Mouse (Mus musculus): ENCODE measurements at regions not wholly inside any gene's neighbourhood (a gene's known extent, or its start where the extent isn't known, plus 50 kb on each side); places are given as distances from the start of the nearest gene placed in this dataset.
A peak's percentile ranks its signal among the peaks of the same experiment; 100 is the strongest.

DNA sequence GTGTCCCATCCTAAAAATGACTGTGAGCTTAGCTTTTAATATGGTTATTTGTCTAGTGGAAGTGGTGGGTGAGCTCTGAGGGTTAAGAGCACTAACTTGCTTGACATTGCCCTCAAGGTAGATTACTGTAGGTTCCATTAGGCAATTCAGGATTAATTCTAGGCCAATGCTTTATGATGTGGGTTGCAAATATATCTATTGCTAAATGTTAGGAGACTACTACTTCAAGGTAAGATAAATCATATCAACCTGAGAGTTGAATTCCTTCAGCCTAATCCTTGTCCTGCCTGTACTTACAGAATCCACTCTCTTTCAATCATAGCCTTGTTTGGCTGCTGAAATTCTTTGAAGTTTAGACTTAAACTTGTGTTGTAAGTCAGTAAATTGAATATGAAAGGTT, 501.2 kb upstream of the Pappa start:
- Histone ChIP-seq H3K36me3 (no peaks in the 10 kb centered on the region), H3K4me2 (replicated peaks) (no peak overlapping the region), H3K27me3 (no peaks in the 10 kb centered on the region), H3K4me3 (replicated peaks) (no peak overlapping the region), H3K9me3 (replicated peaks) (no peaks in the 10 kb centered on the region), H3K27ac (replicated peaks) (no peak overlapping the region), H3K9ac (no peak overlapping the region), H3K4me1 (no peaks in the 10 kb centered on the region)
- no peak for ATAC-seq (ENCODE audit: insufficient number of reproducible peaks, low FRiP score, low TSS enrichment, low read depth)

DNA sequence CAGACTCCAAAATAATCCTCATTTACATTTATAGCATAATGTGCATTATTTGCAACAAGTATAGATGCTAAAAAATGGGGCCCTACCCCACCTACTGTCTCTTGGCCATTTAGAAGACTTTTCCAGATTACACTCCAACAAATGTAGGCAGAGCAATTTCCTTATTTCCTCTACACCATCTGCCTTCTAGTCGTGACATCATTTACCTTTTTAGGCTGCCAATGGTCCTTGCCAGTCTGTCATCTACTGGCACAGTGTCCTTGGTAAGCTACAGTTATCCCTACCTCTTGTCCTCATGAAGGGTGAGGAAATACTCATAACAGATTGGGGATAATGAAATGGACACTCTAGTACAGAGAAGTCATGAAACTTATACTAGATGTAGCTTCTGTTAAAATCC, 491.8 kb upstream of the Pappa start:
- Histone ChIP-seq H3K4me2 (replicated peaks) (no peak overlapping the region), H3K9ac (no peak overlapping the region), H3K36me3 (no peaks in the 10 kb centered on the region), H3K27me3 (no peaks in the 10 kb centered on the region), H3K27ac (replicated peaks) (no peak overlapping the region), H3K9me3 (replicated peaks) (no peaks in the 10 kb centered on the region), H3K4me1 (no peaks in the 10 kb centered on the region), H3K4me3 (replicated peaks) (no peak overlapping the region)
- no peak for ATAC-seq (ENCODE audit: insufficient number of reproducible peaks, low FRiP score, low TSS enrichment, low read depth)
- 67% methylated on average over 1 of the region's 1 CpGs for WGBS

DNA sequence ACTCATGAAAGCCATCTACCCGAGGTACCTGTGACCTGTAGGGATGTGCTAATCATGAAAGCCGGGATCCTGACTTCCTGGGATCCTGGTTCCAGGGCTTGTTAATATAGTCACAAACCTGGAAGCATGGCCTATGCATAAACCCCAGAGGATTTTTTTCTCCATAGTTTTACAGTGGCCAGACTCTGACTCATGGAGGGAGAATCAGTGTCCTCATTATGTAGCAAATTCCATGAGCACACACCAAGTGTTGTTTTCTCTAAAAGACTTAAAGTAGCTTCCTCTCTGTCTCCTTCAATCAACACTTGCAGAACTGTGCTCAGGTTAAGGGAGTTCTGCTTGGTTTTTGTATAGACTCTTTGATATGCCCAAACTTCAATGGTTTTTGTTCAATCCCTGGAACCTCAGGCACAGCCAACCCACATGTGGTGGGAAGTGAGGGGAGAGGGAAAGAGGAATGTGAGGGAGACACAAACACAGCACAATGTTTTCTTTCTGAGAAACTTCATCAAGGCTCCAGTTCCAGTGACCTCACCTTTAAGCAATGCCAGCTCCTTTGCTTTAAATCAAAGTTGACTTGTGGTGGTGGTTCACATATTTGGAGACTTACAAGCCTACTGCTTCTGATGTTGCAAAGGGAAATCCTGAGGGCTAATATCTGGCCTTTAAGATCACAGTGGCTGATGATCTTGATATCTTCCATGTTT, 488.6 kb upstream of the Pappa start:
- Histone ChIP-seq H3K4me2 (replicated peaks) (no peak overlapping the region), H3K4me3 (replicated peaks) (no peak overlapping the region), H3K9ac (no peak overlapping the region), H3K27me3 (no peaks in the 10 kb centered on the region), H3K4me1 (no peaks in the 10 kb centered on the region), H3K27ac (replicated peaks) (no peak overlapping the region), H3K36me3 (no peaks in the 10 kb centered on the region), H3K9me3 (replicated peaks) (no peaks in the 10 kb centered on the region)
- WGBS, result 76% methylated on average over 2 of the region's 2 CpGs
- ATAC-seq (ENCODE audit: insufficient number of reproducible peaks, low FRiP score, low TSS enrichment, low read depth), result no peak

DNA sequence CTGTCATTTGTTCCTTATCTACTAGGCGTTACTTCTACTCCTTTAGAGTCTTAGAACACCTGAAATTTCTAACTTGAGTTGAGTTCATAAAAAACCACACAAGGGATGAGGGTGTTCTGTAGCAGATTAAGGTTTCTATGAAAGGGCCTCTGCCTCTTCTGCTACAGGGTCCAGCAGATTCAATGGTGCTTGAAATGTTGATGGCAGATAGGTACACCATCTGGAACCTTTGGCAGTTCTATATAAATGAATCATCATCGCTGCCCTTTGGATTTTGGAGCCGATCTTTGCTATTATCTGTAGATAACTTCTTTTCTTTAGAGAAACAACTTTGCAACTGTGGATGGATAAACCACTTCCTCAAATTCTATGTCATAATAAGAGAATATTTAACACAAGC, 483.9 kb upstream of the Pappa start:
- Histone ChIP-seq H3K27ac (replicated peaks) (no peak overlapping the region), H3K4me1 (no peaks in the 10 kb centered on the region), H3K9me3 (replicated peaks) (no peaks in the 10 kb centered on the region), H3K27me3 (no peaks in the 10 kb centered on the region), H3K9ac (no peak overlapping the region), H3K4me2 (replicated peaks) (no peak overlapping the region), H3K36me3 (no peaks in the 10 kb centered on the region), H3K4me3 (replicated peaks) (no peak overlapping the region)
- WGBS, result 84% methylated on average over 3 of the region's 3 CpGs
- ATAC-seq (ENCODE audit: insufficient number of reproducible peaks, low FRiP score, low TSS enrichment, low read depth), result no peak

DNA sequence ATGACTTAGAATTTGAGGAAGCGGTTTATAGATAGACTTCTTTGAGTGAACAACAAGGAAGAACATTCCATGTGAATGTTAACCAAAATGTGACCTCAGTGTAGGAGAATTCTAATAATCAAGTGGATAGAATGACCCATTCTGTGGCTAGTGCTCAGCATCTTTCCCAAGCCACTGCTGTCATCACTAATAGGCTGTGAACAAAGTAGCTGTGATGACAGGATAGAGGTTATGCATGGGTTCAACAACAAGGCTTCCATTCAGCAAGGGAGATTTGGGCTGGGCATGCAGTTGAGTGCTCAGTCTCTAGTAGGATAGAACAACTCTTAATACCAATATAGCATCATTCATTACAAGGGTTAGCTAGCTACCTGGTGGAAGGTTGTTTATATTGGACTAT, 483.0 kb upstream of the Pappa start:
- ATAC-seq (ENCODE audit: insufficient number of reproducible peaks, low FRiP score, low TSS enrichment, low read depth), result no peak
- no peaks in the 10 kb centered on the region for H3K9me3 ChIP-seq (replicated peaks)
- 78% methylated on average over 1 of the region's 1 CpGs for WGBS

DNA sequence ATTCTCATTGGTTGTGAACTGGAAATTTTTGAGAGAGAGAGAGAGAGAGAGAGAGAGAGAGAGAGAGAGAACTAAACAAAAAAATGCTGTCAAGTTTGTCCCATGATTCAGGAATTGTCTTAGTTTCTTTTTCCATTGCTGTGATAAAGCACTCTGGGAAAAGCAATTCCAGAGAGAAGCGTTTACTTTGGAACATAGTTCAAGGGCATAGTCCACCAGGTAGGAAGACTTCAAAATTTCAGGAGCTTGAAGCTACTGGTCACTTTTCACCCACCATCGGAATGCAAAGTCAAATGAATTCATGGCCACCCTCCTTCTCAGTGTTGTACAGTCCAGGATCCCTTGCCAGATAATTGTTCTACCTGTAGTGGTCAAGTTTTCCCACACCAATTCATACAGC, 478.8 kb upstream of the Pappa start:
- no peaks in the 10 kb centered on the region for H3K27me3 ChIP-seq
- ATAC-seq (ENCODE audit: insufficient number of reproducible peaks, low FRiP score, low TSS enrichment, low read depth), result no peak
- no peak overlapping the region for H3K4me3 ChIP-seq (replicated peaks)
- no peaks in the 10 kb centered on the region for H3K9me3 ChIP-seq (replicated peaks)
- H3K4me2 ChIP-seq (replicated peaks), result no peak overlapping the region
- 87% methylated on average over 2 of the region's 2 CpGs for WGBS
- H3K4me1 ChIP-seq, result no peaks in the 10 kb centered on the region
- no peak overlapping the region for H3K27ac ChIP-seq (replicated peaks)
- no peaks in the 10 kb centered on the region for H3K36me3 ChIP-seq
- no peak overlapping the region for H3K9ac ChIP-seq

More for the DNA sequence above, 483.0 kb upstream of the Pappa start:
- Histone ChIP-seq H3K36me3 (no peaks in the 10 kb centered on the region), H3K4me2 (replicated peaks) (no peak overlapping the region), H3K9ac (no peak overlapping the region), H3K27ac (replicated peaks) (no peak overlapping the region), H3K4me1 (no peaks in the 10 kb centered on the region), H3K4me3 (replicated peaks) (no peak overlapping the region), H3K27me3 (no peaks in the 10 kb centered on the region)

DNA sequence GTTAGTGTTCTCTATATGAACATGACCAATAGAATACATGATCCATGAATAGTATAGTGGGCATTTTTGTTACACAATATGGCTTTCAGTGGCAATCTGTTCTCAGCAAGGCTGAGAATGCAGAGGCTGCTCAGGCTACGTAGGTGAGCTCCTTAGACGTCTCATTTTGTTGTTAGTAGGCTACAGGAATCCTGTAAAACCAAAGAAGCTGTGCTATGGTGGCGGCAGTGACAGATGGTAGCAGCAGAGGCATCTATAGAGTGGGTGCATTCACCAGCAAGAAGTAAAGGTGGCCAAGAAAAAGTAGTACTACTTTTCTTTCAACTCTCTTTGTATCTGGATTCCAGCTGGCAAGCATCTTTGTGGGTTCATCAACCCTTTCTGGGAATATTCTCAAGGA, 469.8 kb upstream of the Pappa start:
- H3K27me3 ChIP-seq, result no peaks in the 10 kb centered on the region
- 85% methylated on average over 3 of the region's 3 CpGs for WGBS
- no peak overlapping the region for H3K4me3 ChIP-seq (replicated peaks)
- no peak overlapping the region for H3K4me2 ChIP-seq (replicated peaks)
- H3K9me3 ChIP-seq (replicated peaks), result no peaks in the 10 kb centered on the region
- no peaks in the 10 kb centered on the region for H3K36me3 ChIP-seq
- no peak overlapping the region for H3K27ac ChIP-seq (replicated peaks)
- peaks cover 5% of the 10 kb centered on the region; the same call in 1 of the 2 replicates for H3K4me1 ChIP-seq
- ATAC-seq (ENCODE audit: insufficient number of reproducible peaks, low FRiP score, low TSS enrichment, low read depth), result no peak
- no peak overlapping the region for H3K9ac ChIP-seq

DNA sequence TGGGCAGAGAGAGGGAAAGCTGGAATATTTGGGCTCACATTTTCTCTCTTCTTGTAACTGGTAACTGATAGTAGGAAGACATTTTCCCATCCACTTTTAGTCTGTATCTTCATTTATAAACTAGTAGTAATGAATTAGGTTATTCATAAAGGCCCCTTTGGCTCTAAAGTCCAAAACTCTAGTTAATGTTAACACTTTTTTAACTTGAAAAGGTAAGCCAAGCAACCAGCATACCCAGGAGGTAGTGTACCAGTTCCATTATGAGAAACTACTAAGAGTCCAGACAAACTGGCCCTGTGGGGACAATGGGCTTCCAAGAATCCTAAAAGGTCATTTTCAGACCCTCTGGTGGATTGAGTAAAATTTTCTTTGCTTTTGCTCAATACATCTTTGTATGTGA, 468.4 kb upstream of the Pappa start:
- no peak overlapping the region for H3K4me2 ChIP-seq (replicated peaks)
- no peak for ATAC-seq (ENCODE audit: insufficient number of reproducible peaks, low FRiP score, low TSS enrichment, low read depth)
- no peaks in the 10 kb centered on the region for H3K36me3 ChIP-seq
- no peak overlapping the region for H3K9ac ChIP-seq
- H3K9me3 ChIP-seq (replicated peaks), result no peaks in the 10 kb centered on the region
- H3K4me3 ChIP-seq (replicated peaks), result no peak overlapping the region
- H3K27me3 ChIP-seq, result no peaks in the 10 kb centered on the region
- H3K27ac ChIP-seq (replicated peaks), result no peak overlapping the region
- peaks cover 5% of the 10 kb centered on the region; the same call in 1 of the 2 replicates for H3K4me1 ChIP-seq

DNA sequence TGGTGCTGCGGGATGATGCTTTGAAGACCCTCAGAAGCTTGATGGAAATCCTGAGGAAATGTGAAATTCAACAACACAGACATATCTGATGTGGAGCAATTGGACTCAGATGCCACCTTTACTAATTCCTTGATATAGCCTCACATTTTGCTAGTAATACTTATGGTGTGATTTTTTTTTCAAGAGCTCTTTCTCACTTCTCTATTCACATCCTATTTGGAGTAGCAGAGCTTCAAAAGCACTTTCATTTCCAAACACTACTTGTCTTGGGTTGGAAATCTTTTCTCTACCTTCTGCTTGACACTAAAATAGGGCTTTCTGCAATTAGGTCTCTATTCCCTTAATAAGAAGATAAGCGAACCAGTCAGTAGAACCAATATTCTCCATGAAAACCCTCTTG, 460.3 kb upstream of the Pappa start:
- no peak overlapping the region for H3K27ac ChIP-seq (replicated peaks)
- H3K4me1 ChIP-seq, result no peaks in the 10 kb centered on the region
- ATAC-seq (ENCODE audit: insufficient number of reproducible peaks, low FRiP score, low TSS enrichment, low read depth), result no peak
- WGBS, result 87% methylated on average over 2 of the region's 2 CpGs
- H3K9ac ChIP-seq, result no peak overlapping the region
- no peaks in the 10 kb centered on the region for H3K9me3 ChIP-seq (replicated peaks)
- no peak overlapping the region for H3K4me3 ChIP-seq (replicated peaks)
- no peak overlapping the region for H3K4me2 ChIP-seq (replicated peaks)
- H3K36me3 ChIP-seq, result no peaks in the 10 kb centered on the region
- H3K27me3 ChIP-seq, result no peaks in the 10 kb centered on the region

DNA sequence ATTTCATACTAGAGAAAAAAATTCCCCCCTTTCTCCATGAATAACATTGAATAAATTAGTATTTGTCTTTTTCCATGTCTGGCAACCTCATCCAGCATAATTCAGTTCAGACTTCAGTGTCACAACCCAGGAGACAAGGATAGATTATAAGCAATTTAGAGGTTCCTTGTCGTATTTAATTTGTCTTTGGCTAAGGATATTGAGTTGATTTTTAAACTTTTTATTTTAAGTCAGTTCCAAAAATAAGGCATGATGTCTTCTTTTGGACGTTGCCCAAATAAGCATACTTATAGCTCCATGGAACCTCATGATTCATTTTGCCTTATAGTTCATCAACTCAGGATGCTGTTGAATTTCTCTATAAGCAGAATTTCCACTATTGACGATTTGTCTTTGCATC, 456.0 kb upstream of the Pappa start:
- Histone ChIP-seq H3K27me3 (no peaks in the 10 kb centered on the region), H3K4me3 (replicated peaks) (no peak overlapping the region), H3K9ac (no peak overlapping the region), H3K4me2 (replicated peaks) (no peak overlapping the region), H3K4me1 (no peaks in the 10 kb centered on the region), H3K9me3 (replicated peaks) (no peaks in the 10 kb centered on the region), H3K27ac (replicated peaks) (no peak overlapping the region), H3K36me3 (no peaks in the 10 kb centered on the region)
- 53% methylated on average over 3 of the region's 3 CpGs for WGBS
- peak; percentile 43; the same call in 1 of the 2 replicates for ATAC-seq (ENCODE audit: insufficient number of reproducible peaks, low FRiP score, low TSS enrichment, low read depth)

DNA sequence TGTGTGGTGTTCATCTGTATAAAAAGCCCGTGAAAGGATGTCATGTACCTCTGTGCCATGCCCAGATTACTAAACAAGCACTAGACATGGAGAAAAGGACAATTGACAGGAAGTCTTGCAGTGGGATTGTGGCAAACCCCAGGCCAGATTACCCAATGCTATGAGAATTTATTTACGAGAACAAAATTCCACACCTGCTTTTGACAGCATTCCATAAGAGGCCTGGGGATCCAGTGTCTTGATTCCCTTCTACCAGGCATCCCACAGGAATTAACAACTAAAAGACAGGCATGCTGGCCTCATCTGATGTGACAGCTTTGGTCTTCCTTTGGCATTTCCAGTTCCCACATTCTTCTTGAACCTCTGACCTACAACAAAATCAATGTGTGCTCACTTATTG, 454.3 kb upstream of the Pappa start:
- Histone ChIP-seq H3K4me3 (replicated peaks) (no peak overlapping the region), H3K27me3 (no peaks in the 10 kb centered on the region), H3K27ac (replicated peaks) (no peak overlapping the region), H3K36me3 (no peaks in the 10 kb centered on the region), H3K9ac (no peak overlapping the region), H3K4me2 (replicated peaks) (no peak overlapping the region), H3K4me1 (no peaks in the 10 kb centered on the region), H3K9me3 (replicated peaks) (no peaks in the 10 kb centered on the region)
- WGBS, result 65% methylated on average over 2 of the region's 2 CpGs
- no peak for ATAC-seq (ENCODE audit: insufficient number of reproducible peaks, low FRiP score, low TSS enrichment, low read depth)

DNA sequence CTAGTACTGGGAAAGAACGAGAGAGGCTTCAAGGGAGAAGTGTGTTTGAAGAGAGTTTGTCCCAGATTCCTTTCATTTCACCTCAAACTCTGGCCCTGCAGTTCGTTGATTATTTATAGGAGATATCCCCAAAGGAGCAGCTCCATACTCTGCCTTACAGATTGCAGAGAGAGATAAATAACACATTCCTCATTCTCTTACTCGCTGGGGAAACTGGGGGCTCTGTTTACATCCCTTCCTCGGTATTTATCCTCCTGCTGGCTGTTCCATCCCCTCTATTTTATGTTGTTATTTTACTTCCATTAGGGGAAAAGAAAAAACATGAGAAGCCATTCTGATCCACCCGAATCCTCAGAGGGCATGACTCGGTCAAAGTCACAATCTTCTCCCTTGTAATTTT, 447.5 kb upstream of the Pappa start:
- ATAC-seq (ENCODE audit: insufficient number of reproducible peaks, low FRiP score, low TSS enrichment, low read depth), result no peak
- no peak overlapping the region for H3K27ac ChIP-seq (replicated peaks)
- no peaks in the 10 kb centered on the region for H3K4me1 ChIP-seq
- 38% methylated on average over 6 of the region's 6 CpGs for WGBS
- H3K9ac ChIP-seq, result no peak overlapping the region
- no peaks in the 10 kb centered on the region for H3K9me3 ChIP-seq (replicated peaks)
- no peak overlapping the region for H3K4me3 ChIP-seq (replicated peaks)
- no peaks in the 10 kb centered on the region for H3K27me3 ChIP-seq
- H3K4me2 ChIP-seq (replicated peaks), result no peak overlapping the region
- no peaks in the 10 kb centered on the region for H3K36me3 ChIP-seq
